Mouse (Mus musculus) neural tube, embryonic 14.5 days (tissue): ENCODE data around the gene Ugt1a6a. TPM values are rescaled to one million over a fixed set of nuclear protein-coding genes. Genes with fewer than 3 reads are reported as not detected.

Experiments
- ATAC-seq: fragments of 200-750 bp; cut with Nextera tagmentation; 2 replicates; pipeline ENCODE4 v1.8.0; 2017; ENCODE audit warnings: low read depth, mild to moderate bottlenecking, moderate TSS enrichment, moderate library complexity
- H3K27ac ChIP-seq: fragments of 300-500 bp; sonication (generic); 2 replicates; pipeline ENCODE4 v1.5.1; 2014; ENCODE audit warnings: low read depth, mild to moderate bottlenecking, control low read depth, low read length, moderate library complexity, mixed read lengths
- H3K27me3 ChIP-seq: fragments of 300-500 bp; sonication (generic); 2 replicates; pipeline ENCODE4 v1.6.1; 2014; ENCODE audit warnings: low read length; ENCODE audit not compliant: control insufficient read depth, insufficient read depth
- H3K36me3 ChIP-seq: fragments of 300-500 bp; sonication (generic); 2 replicates; pipeline ENCODE4 v1.6.1; 2014; ENCODE audit warnings: low read length, mixed read lengths; ENCODE audit not compliant: control insufficient read depth, insufficient read depth
- H3K4me1 ChIP-seq: fragments of 300-500 bp; sonication (generic); 2 replicates; pipeline ENCODE4 v1.6.1; 2014; ENCODE audit warnings: low read length; ENCODE audit not compliant: control insufficient read depth, insufficient read depth
- H3K4me2 ChIP-seq: fragments of 300-500 bp; sonication (generic); 2 replicates; pipeline ENCODE4 v1.6.1; 2014; ENCODE audit warnings: mild to moderate bottlenecking, low read depth, low read length, control low read depth
- H3K4me3 ChIP-seq: fragments of 300-500 bp; sonication (generic); 2 replicates; pipeline ENCODE4 v1.5.1; 2014; ENCODE audit warnings: low read depth, low read length, control low read depth, mixed read lengths
- H3K9ac ChIP-seq: fragments of 300-500 bp; sonication (generic); replicated peaks from 2 replicates; pipeline ENCODE4 v1.6.1; 2014; ENCODE audit warnings: low read depth, mild to moderate bottlenecking, control low read depth, low read length, mixed read lengths
- H3K9me3 ChIP-seq: fragments of 300-500 bp; sonication (generic); 2 replicates; pipeline ENCODE4 v1.6.1; 2016; ENCODE audit warnings: low read length; ENCODE audit not compliant: control insufficient read depth
- WGBS: fragments of 180-500 bp; shearing (Covaris S2); extraction: QIAGEN DNeasy Blood & Tissue Kit; methylation state at CpG from one replicate; pipeline ENCODE4 v1.1.7; 2014; 5-methylcytosine and 5-hydroxymethylcytosine counted together
- polyA plus RNA-seq: library from polyadenylated mRNA; unstranded; fragments of >200 nt; fragmentation: Nextera tagmentation; extraction: Ambion mirVana; gene quantifications from 2 replicates; pipeline ENCODE4 v1.2.1, GENCODE M21; 2014

The Ugt1a6a gene
- polyA plus RNA-seq, 1 experiment from 2014 or later: 0.76 TPM

DNA sequence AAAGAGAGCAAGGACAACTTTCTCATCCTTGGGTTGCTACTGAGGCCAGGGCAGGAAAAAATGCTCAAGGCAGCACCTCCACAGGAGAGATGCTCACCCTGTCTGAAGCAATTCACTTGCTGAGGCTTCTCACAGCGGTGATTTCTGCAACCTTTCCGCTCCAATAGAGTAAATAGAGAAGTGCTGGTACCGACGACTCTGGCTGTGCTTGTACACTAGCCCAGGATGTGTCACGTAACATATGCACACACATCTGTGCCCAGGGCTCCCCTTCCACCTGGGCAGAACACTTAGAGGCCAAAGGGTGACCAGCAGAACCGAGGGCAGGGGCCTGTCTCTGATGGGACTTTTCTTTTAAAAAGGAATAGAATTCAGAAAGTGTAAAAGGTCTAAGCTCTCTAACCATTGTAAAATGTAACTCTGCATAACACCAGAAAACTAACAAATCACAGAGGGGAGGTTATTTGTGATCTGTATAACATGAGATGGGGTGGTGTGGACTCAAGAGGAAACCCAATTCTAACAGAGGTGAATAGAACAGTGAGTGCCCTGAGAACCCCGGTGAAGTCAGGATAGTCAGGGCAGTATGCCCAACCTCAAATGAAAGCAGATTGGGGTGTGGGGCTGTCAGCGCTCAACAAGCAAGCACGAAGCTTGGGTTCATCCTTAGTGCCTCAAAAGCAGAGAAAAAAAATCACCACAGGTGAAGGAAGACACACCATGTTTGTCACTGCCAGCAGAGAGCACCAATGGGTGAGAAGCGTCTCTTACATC lies 126.2 kb downstream of the Ugt1a6a start:
- Histone ChIP-seq H3K9me3 (peaks cover 24% of the 10 kb centered on the region), H3K36me3 (peaks cover 45% of the 10 kb centered on the region), H3K27me3 (no peaks in the 10 kb centered on the region), H3K4me2 (no peak overlapping the region), H3K4me3 (no peak overlapping the region), H3K27ac (no peak overlapping the region), H3K4me1 (no peaks in the 10 kb centered on the region), H3K9ac (no peak overlapping the region)
- no peak for ATAC-seq
- 86% methylated on average over 10 of the region's 10 CpGs for WGBS

DNA sequence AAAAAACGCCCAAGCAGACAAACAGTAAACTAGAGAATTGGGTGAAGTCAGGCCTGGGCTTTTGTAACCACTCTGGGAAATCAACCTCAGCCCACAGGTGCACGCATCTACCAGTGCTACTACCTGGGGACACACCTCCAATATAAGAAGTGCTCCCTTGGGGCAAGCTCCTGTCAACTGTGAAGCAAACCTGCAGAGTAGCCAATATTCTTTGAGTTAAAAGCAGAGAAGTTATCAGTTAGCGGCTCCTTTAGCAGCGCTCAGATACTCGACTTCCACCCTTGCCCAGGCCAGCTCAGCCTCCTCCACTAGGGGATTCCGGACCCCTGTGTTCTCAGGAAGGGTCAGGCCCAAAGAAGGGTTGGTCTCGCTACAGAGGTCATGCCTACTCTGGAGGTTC lies 127.1 kb downstream of the Ugt1a6a start:
- ATAC-seq: no peak
- WGBS: 85% methylated on average over 7 of the region's 7 CpGs
- Histone ChIP-seq H3K4me1 (no peaks in the 10 kb centered on the region), H3K27me3 (no peaks in the 10 kb centered on the region), H3K4me2 (no peak overlapping the region), H3K4me3 (no peak overlapping the region), H3K36me3 (peaks cover 54% of the 10 kb centered on the region), H3K9ac (no peak overlapping the region), H3K27ac (no peak overlapping the region), H3K9me3 (peaks cover 17% of the 10 kb centered on the region)

DNA sequence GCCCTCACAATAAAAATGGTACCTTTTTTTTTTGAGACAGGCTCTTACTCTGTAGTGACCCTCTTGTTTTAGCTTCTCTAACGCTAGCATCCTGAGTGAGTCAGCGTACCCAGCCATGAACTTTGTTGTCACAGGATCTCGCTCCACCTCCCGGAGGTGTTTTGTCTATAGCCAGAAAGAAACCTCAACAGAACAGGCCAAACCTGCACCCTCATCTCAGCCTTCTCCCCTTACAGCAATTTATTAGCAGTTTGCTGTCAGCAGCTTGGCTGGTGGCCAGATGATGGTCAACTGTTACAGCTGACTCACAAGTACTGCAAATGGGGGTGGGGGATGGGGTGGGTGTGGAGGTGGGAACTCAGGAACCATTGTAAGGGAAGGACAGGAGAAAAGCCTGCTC lies 127.6 kb downstream of the Ugt1a6a start:
- Histone ChIP-seq H3K9me3 (peaks cover 12% of the 10 kb centered on the region), H3K4me3 (no peak overlapping the region), H3K36me3 (peaks cover 59% of the 10 kb centered on the region), H3K27me3 (no peaks in the 10 kb centered on the region), H3K27ac (no peak overlapping the region), H3K9ac (no peak overlapping the region), H3K4me1 (no peaks in the 10 kb centered on the region), H3K4me2 (no peak overlapping the region)
- ATAC-seq: peak; percentile 10; the same call in 1 of the 2 replicates
- WGBS: 80% methylated on average over 4 of the region's 4 CpGs

DNA sequence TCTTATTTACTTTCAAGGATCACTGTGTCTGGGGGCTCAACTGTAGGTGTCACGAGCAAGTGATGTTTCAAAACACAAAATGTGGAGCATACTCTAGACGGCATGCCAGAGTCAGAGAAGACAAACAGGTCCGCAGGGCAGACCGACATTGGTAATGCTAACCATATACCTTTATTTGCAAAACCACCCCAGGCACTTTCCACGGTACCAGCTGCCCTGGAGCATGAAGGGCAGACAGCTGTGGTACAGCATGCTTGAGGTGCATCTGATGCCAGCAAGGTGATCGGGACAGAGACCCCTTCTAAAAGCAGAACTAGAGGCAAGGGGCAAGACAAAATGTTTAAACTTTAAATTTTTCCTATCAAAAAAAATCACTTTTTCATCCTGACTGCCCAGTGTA lies 128.4 kb downstream of the Ugt1a6a start:
- ATAC-seq: no peak
- H3K27ac ChIP-seq: no peak overlapping the region
- no peak overlapping the region for H3K4me2 ChIP-seq
- peaks cover 5% of the 10 kb centered on the region; the same call in 1 of the 2 replicates for H3K9me3 ChIP-seq
- H3K9ac ChIP-seq: no peak overlapping the region
- no peaks in the 10 kb centered on the region for H3K4me1 ChIP-seq
- no peak overlapping the region for H3K4me3 ChIP-seq
- peaks cover 66% of the 10 kb centered on the region for H3K36me3 ChIP-seq
- H3K27me3 ChIP-seq: no peaks in the 10 kb centered on the region
- WGBS: 77% methylated on average over 6 of the region's 6 CpGs

DNA sequence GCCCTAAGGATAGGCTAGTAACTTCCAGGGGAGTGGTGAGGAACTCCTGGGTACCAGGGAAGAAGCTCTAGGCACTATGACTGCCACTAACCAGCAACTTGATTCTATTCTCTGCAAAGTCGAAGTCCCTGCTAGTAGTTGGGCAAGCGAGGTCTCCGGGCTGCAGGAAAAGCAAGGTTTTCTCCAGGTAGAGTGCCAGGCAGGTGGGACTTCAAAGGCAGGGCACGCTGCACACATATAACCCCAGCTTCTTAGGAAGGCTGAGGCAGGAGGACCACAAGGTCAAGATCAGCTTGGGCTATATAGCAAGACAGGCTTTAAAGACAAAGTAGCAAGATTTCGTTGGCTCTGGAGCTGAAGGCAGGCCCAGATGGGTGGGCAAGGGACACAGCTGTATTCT lies 129.2 kb downstream of the Ugt1a6a start:
- no peak for ATAC-seq
- no peaks in the 10 kb centered on the region for H3K9me3 ChIP-seq

DNA sequence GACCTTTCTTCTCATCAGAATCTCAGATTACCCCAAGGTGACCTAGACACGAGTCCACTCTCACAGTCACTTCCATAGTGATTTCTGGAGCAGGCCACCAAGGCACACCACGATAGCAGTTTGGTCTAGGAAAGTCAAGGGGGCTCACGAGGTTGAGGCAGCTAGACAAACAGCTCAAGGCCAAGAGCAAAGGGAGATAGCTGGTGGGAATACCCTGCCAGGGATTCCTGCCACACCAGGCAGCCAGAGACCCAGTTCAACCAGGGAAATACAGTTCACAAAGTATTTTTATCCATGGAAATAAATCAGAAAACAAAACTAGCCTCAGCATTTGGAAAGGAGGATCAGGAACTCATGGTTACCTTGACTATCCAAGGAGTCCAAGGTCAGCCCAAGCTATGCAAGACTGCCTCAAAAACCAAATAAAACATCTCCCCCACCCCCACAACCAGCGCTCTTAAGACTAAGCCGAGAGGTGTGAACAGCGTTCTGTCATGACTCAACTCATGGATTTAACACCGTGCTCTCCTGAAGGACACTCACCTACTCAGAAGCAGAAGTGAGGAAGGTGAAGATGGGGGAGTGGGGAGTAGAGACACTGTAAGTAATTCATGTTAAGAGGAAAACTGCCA lies 129.7 kb downstream of the Ugt1a6a start:
- no peak for ATAC-seq
- Histone ChIP-seq H3K9me3 (no peaks in the 10 kb centered on the region), H3K4me3 (no peak overlapping the region), H3K9ac (no peak overlapping the region), H3K27me3 (no peaks in the 10 kb centered on the region), H3K4me1 (no peaks in the 10 kb centered on the region), H3K36me3 (peaks cover 80% of the 10 kb centered on the region), H3K27ac (no peak overlapping the region), H3K4me2 (no peak overlapping the region)
- WGBS: 91% methylated on average over 7 of the region's 7 CpGs

More for the DNA sequence above, 129.2 kb downstream of the Ugt1a6a start:
- H3K9ac ChIP-seq: no peak overlapping the region
- H3K27me3 ChIP-seq: no peaks in the 10 kb centered on the region
- no peak overlapping the region for H3K4me3 ChIP-seq
- 93% methylated on average over 5 of the region's 5 CpGs for WGBS
- H3K4me2 ChIP-seq: no peak overlapping the region
- no peaks in the 10 kb centered on the region for H3K4me1 ChIP-seq
- H3K27ac ChIP-seq: no peak overlapping the region
- H3K36me3 ChIP-seq: peaks cover 74% of the 10 kb centered on the region

DNA sequence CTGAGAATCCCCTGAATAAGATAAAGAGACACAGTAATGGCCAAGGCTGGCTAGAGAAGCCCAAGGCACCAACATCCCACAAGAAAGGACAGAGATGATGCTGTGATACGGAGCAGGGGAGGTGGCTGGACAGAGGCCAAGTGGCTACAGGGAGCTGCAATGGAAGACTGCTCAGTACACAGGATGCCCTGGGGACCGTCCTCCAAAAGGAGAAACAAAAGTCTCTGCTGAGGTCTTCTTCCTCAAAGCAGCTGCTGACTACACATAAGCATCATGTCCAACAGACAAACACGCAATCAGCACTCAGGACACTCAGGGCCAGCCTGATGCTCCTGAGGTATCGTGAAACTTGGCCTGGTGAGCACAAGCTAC lies 130.2 kb downstream of the Ugt1a6a start:
- WGBS: 81% methylated on average over 4 of the region's 4 CpGs
- Histone ChIP-seq H3K4me2 (no peak overlapping the region), H3K4me3 (no peak overlapping the region), H3K9me3 (no peaks in the 10 kb centered on the region), H3K9ac (no peak overlapping the region), H3K27ac (no peak overlapping the region), H3K36me3 (peaks cover 85% of the 10 kb centered on the region), H3K27me3 (no peaks in the 10 kb centered on the region), H3K4me1 (no peaks in the 10 kb centered on the region)
- ATAC-seq: no peak

DNA sequence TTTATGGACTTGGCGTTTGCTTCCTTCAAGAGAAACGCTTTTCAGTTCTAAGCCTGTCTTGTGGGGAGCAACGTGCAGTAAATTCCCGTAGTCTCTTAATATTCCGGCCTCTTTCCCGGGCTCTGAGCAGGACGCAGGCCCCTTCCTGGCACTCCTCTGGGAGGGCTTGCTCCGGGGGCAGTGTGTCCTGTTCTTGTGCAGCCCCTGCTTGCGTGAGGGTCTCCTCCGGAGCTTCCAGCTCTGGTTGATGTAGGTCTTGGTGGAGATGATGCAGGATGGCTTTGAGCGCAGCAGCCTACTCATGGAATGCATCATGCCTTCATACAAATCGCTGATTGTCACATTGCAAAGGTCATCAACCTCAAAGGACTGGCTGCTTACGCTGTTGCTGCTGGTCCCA lies 131.5 kb downstream of the Ugt1a6a start:
- no peak for ATAC-seq
- 89% methylated on average over 13 of the region's 13 CpGs for WGBS

DNA sequence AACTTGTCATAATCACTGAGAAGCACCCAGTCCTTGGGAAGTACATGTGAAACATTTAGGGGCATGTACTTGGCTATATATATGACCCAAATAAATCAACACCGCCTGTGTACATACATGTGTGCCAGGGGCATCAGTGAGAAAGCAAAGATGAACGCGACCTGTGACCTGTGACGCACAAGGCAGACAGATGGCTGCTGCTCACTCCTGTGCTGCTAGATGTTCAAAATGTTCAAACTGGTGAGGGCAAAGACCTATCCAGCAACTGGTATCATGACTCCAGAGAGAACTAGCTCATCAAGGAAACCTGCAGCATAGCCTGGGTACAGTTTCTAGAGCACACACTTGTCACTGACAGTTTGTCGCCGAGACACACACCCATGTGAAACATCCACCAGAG lies 132.9 kb downstream of the Ugt1a6a start:
- H3K36me3 ChIP-seq: peaks cover 76% of the 10 kb centered on the region
- 93% methylated on average over 6 of the region's 6 CpGs for WGBS
- no peak overlapping the region for H3K9ac ChIP-seq
- 0 out of 2 replicates have a peak, but pooled peaks have one; percentile 7 for ATAC-seq
- no peaks in the 10 kb centered on the region for H3K27me3 ChIP-seq
- H3K4me3 ChIP-seq: no peak overlapping the region
- H3K4me1 ChIP-seq: no peaks in the 10 kb centered on the region
- no peak overlapping the region for H3K4me2 ChIP-seq
- H3K27ac ChIP-seq: no peak overlapping the region
- no peaks in the 10 kb centered on the region for H3K9me3 ChIP-seq

More for the DNA sequence above, 131.5 kb downstream of the Ugt1a6a start:
- Histone ChIP-seq H3K27me3 (no peaks in the 10 kb centered on the region), H3K4me1 (no peaks in the 10 kb centered on the region), H3K36me3 (peaks cover 78% of the 10 kb centered on the region), H3K27ac (no peak overlapping the region), H3K4me2 (no peak overlapping the region), H3K9me3 (no peaks in the 10 kb centered on the region), H3K9ac (no peak overlapping the region), H3K4me3 (no peak overlapping the region)
